Mouse (Mus musculus): ENCODE data around the gene Pex14.

Gene Pex14

GRCm38 (mm10) chr4:149057470-149057869 lies 42.2 kb downstream of the Pex14 start:
- no peak for DNase-seq (ENCODE audit: low spot score)

GRCm38 (mm10) chr4:149056957-149057356 lies 42.7 kb downstream of the Pex14 start:
- DNase-seq (ENCODE audit: low spot score): no peak

- DNase-seq (ENCODE audit: low spot score): no peak
These were observed 43.8 kb downstream of the Pex14 start for GRCm38 (mm10) chr4:149055847-149056246.

- DNase-seq (ENCODE audit: low spot score): no peak
These were observed 50.1 kb downstream of the Pex14 start for GRCm38 (mm10) chr4:149049351-149050159.

- DNase-seq (ENCODE audit: low spot score): no peak
These were observed 50.9 kb downstream of the Pex14 start for GRCm38 (mm10) chr4:149048625-149049228.

- DNase-seq (ENCODE audit: low spot score): no peak
These were observed 52.3 kb downstream of the Pex14 start for GRCm38 (mm10) chr4:149047360-149047759.

GRCm38 (mm10) chr4:149045885-149046284 lies 53.8 kb downstream of the Pex14 start:
- no peak for DNase-seq (ENCODE audit: low spot score)

- no peak for DNase-seq (ENCODE audit: low spot score)
These were observed 59.4 kb downstream of the Pex14 start for GRCm38 (mm10) chr4:149040289-149040688.

GRCm38 (mm10) chr4:149037706-149038105 lies 62.0 kb downstream of the Pex14 start:
- no peak for DNase-seq (ENCODE audit: low spot score)

GRCm38 (mm10) chr4:149036592-149036991 lies 63.1 kb downstream of the Pex14 start:
- no peak for DNase-seq (ENCODE audit: low spot score)

GRCm38 (mm10) chr4:149031507-149031906 lies 68.2 kb downstream of the Pex14 start:
- no peak for DNase-seq (ENCODE audit: low spot score)

- no peak for DNase-seq (ENCODE audit: low spot score)
These were observed 72.1 kb downstream of the Pex14 start for GRCm38 (mm10) chr4:149027571-149027970.

- DNase-seq (ENCODE audit: low spot score): no peak
These were observed 74.4 kb downstream of the Pex14 start for GRCm38 (mm10) chr4:149025242-149025641.

GRCm38 (mm10) chr4:149021021-149021420 lies 78.7 kb downstream of the Pex14 start:
- DNase-seq (ENCODE audit: low spot score): no peak

- no peak for DNase-seq (ENCODE audit: low spot score)
These were observed 80.2 kb downstream of the Pex14 start for GRCm38 (mm10) chr4:149019456-149019855.

- DNase-seq (ENCODE audit: low spot score): no peak
These were observed 92.9 kb downstream of the Pex14 start for GRCm38 (mm10) chr4:149006756-149007155.

GRCm38 (mm10) chr4:149006107-149006506 lies 93.6 kb downstream of the Pex14 start:
- no peak for DNase-seq (ENCODE audit: low spot score)

- DNase-seq (ENCODE audit: low spot score): no peak
These were observed 97.1 kb downstream of the Pex14 start for GRCm38 (mm10) chr4:149002441-149003093.

GRCm38 (mm10) chr4:149001515-149001914 lies 98.2 kb downstream of the Pex14 start:
- DNase-seq (ENCODE audit: low spot score): no peak

GRCm38 (mm10) chr4:149000746-149001145 lies 98.9 kb downstream of the Pex14 start:
- no peak for DNase-seq (ENCODE audit: low spot score)

- DNase-seq (ENCODE audit: low spot score): no peak
These were observed 105.7 kb downstream of the Pex14 start for GRCm38 (mm10) chr4:148993948-148994347.

- no peak for DNase-seq (ENCODE audit: low spot score)
These were observed 109.6 kb downstream of the Pex14 start for GRCm38 (mm10) chr4:148990038-148990437.

Measured in spleen, adult 12 weeks (tissue).